Mouse (Mus musculus): ENCODE data around the gene Ahsa1. TPM values are rescaled to one million over a fixed set of nuclear protein-coding genes. Genes with fewer than 3 reads are reported as not detected.
A peak's percentile ranks its signal among the peaks of the same experiment; 100 is the strongest.
"Not testable (repeated sequence)": the region's sequence is repeated elsewhere in the genome, so short reads cannot be mapped to it uniquely, and the experiment has no call there.

Gene Ahsa1
- polyA plus RNA-seq, 1 experiment from 2014 or later = 169 TPM

DNA sequence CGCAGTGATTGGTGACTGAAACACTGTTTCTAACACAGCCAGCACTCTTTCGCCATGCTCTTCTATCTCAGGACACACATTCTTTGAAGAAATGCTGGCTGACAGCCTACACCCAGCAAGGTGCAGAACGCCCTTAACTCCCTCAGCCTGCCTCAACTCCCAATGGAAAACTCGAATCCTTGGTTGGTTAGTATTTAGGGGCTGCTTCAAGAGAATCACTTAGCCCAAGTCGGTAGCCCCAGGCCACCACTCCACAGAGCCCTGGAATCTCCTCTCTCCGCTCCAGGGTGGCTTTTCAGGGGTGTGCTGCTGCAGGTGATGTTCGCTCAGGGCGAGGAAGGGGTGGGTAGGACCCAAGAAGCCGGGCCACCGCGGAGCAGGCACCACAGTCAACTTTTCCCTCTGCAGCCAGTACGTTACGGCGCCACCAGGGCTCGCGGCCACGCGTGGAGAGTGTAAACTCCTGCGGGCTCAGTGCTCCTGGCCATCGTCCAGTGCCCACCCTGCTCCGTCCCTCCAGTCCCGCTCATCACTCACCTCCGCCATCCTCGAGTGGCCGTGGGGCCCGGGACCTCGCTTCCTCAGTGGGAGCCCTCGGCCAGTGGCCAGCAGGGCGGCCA lies 32.9 kb downstream of the Ahsa1 start:
- peaks cover 13% of the 10 kb centered on the region for H3K4me1 ChIP-seq (replicated peaks; ENCODE audit: control insufficient read depth, insufficient read depth, low read length)
- peak overlapping the region; percentile 74 for H3K9ac ChIP-seq
- H3K9me3 ChIP-seq (ENCODE audit: control insufficient read depth, low read length) = no peaks in the 10 kb centered on the region
- peak overlapping the region; percentile 98 for H3K4me2 ChIP-seq (replicated peaks)
- DNase-seq (ENCODE audit: low spot score) (no peak), ATAC-seq (ENCODE audit: low FRiP score) (peak; percentile 66)
- peaks cover 27% of the 10 kb centered on the region for H3K27me3 ChIP-seq (ENCODE audit: control insufficient read depth, insufficient read depth, low read length)
- 7% methylated on average over 29 of the region's 29 CpGs for WGBS
- no peak overlapping the region for H3K27ac ChIP-seq
- H3K36me3 ChIP-seq (replicated peaks; ENCODE audit: control insufficient read depth, insufficient read depth) = no peaks in the 10 kb centered on the region
- H3K4me3 ChIP-seq (replicated peaks; ENCODE audit: low read length) = peak overlapping the region; percentile 80

DNA sequence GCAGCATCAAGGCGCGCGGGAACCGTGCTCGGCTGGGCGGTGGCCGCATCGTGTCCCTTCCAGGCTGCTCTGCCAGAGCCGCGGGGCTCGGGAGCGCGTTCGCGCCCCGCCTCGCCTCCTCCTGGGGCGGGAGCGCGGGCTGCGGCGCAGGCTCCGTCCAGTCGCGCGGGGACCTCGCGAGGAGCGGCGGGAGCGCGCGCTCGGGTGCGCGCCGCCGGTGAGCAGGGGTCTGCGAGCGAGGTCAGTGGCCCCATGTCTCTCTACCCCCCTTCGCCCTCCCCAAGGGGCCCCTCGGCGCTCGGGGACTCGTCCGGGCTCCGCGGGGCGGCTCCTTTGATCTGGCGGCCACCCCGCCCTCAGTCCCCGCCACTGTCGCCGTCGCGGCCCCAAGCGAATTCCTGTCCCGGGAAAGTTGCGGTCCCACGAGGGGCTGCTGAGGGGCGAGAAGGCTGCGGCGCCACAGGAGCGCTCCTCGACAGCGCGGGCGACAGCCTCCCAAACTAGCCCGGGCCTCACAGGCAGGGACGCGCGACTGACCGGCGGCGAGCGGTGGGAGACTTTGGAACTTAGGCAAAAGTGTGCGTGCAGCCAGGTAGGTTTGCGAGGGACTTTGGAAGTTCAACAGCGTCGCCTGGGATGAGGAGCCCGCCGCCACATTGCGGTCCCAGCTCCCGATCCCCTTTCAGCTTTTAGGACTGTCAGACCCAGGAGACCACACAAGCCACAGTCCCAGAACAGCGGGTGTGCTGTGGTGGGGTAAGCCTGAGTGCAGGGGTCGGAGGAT lies 33.6 kb downstream of the Ahsa1 start, which contains the start of gene Ism2:
Ism2 (minus strand) TSS at position 49 of the 784 bp plus-strand sequence.
- Histone ChIP-seq H3K36me3 (replicated peaks; ENCODE audit: control insufficient read depth, insufficient read depth) (no peaks in the 10 kb centered on the region), H3K9ac (peak within 1 kb of the TSS; percentile 74), H3K4me2 (replicated peaks) (peak within 1 kb of the TSS; percentile 98), H3K27me3 (ENCODE audit: control insufficient read depth, insufficient read depth, low read length) (peaks cover 27% of the 10 kb centered on the region), H3K4me3 (replicated peaks; ENCODE audit: low read length) (peak within 1 kb of the TSS; percentile 80), H3K27ac (no peak within 1 kb of the TSS), H3K9me3 (ENCODE audit: control insufficient read depth, low read length) (no peaks in the 10 kb centered on the region), H3K4me1 (replicated peaks; ENCODE audit: control insufficient read depth, insufficient read depth, low read length) (peaks cover 13% of the 10 kb centered on the region)
- DNase-seq (ENCODE audit: low spot score) (peak; percentile 50), ATAC-seq (ENCODE audit: low FRiP score) (peak; percentile 86)
- WGBS = under 1% methylated on average over 66 of the region's 86 CpGs

DNA sequence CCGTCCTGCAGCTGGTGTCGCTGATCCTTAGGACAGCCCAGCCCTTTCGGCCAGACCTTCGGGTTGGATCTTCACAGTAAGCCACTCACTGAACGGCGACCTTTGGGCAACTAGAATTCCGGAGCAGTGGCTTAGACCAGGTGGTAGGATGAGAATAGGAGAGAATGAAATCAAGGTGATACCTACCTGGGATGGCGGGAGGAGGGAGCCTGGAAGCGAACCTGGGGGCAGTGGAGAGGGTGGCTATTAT lies 34.1 kb downstream of the Ahsa1 start:
- Histone ChIP-seq H3K27me3 (ENCODE audit: control insufficient read depth, insufficient read depth, low read length) (peaks cover 27% of the 10 kb centered on the region), H3K4me1 (replicated peaks; ENCODE audit: control insufficient read depth, insufficient read depth, low read length) (peaks cover 13% of the 10 kb centered on the region), H3K4me3 (replicated peaks; ENCODE audit: low read length) (peak overlapping the region; percentile 80), H3K36me3 (replicated peaks; ENCODE audit: control insufficient read depth, insufficient read depth) (no peaks in the 10 kb centered on the region), H3K4me2 (replicated peaks) (peak overlapping the region; percentile 98), H3K27ac (no peak overlapping the region), H3K9me3 (ENCODE audit: control insufficient read depth, low read length) (no peaks in the 10 kb centered on the region), H3K9ac (no peak overlapping the region)
- ATAC-seq (ENCODE audit: low FRiP score) (no peak; the same call in 1 of the 2 replicates), DNase-seq (ENCODE audit: low spot score) (no peak)
- 2% methylated on average over 9 of the region's 9 CpGs for WGBS

DNA sequence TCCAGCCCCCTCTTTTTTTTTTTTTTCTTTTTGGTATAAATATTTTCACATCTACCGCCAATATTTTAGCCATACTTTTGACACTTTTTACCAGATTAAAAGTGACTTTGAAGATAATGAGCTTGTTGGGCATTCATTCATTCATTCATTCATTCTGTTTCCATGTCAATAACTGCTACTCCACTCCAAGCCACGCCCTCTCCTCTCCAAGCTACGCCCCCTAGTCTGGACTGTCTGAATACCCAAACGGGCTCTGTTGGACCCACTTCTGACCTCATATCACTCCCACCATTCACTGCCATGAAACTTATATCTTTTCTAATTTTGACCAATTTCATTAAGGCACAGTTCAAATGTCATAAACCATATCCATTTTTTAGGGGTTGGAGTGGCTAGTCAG lies 34.9 kb downstream of the Ahsa1 start:
- Histone ChIP-seq H3K4me2 (replicated peaks) (no peak overlapping the region), H3K9ac (no peak overlapping the region), H3K4me3 (replicated peaks; ENCODE audit: low read length) (no peak overlapping the region), H3K27ac (no peak overlapping the region), H3K4me1 (replicated peaks; ENCODE audit: control insufficient read depth, insufficient read depth, low read length) (peaks cover 21% of the 10 kb centered on the region), H3K27me3 (ENCODE audit: control insufficient read depth, insufficient read depth, low read length) (peaks cover 27% of the 10 kb centered on the region), H3K9me3 (ENCODE audit: control insufficient read depth, low read length) (no peaks in the 10 kb centered on the region), H3K36me3 (replicated peaks; ENCODE audit: control insufficient read depth, insufficient read depth) (no peaks in the 10 kb centered on the region)
- no peak for ATAC-seq (ENCODE audit: low FRiP score)
- no peak for DNase-seq (ENCODE audit: low spot score)
- 47% methylated on average over 4 of the region's 4 CpGs for WGBS

DNA sequence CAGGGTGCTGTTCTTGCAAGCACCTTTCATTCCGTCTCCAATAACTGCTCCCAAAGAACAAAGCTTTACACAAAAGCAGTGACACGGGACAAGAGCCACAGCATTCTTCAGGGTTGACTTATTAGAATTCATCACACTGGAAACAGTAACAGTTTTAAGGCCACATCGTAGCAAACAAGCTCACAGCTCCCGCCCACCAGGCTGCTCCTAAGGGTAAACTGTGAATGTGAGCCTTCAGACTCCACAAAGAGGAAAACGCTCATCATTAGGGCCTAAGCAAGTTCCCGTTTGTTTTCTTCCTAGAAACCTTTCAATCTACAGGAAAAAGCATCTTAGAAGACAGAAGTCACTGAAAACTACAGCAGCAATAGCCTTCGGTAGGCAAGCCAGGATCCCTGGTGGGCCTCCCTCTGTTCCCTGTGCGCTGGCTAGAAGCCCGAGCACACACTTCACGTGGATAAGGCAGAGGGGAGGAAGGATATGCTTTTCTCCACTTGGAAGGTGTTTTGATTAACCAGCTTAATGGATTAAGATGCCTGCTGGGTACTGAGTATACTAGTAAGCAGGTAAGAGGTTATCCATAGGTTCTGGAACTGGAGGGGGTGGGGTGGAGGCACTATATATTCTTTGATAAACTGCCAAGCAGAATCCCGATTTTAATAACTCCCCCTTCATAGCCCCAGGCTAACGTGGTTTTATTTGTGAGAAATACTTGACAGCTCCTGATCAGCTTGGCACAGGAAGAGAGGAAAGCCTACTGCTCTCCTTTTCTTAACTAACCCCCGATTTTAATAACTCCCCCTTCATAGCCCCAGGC lies 39.7 kb downstream of the Ahsa1 start:
- H3K4me1 ChIP-seq (replicated peaks; ENCODE audit: control insufficient read depth, insufficient read depth, low read length) = 0 out of 2 replicates have a peak, but pooled peaks cover 8% of the 10 kb centered on the region
- H3K4me3 ChIP-seq (replicated peaks; ENCODE audit: low read length) = no peak overlapping the region
- no peak overlapping the region for H3K9ac ChIP-seq
- no peaks in the 10 kb centered on the region for H3K9me3 ChIP-seq (ENCODE audit: control insufficient read depth, low read length)
- ATAC-seq (ENCODE audit: low FRiP score) = 0 out of 2 replicates have a peak, but pooled peaks have one; percentile 21
- peaks cover 8% of the 10 kb centered on the region for H3K27me3 ChIP-seq (ENCODE audit: control insufficient read depth, insufficient read depth, low read length)
- 25% methylated on average over 13 of the region's 13 CpGs for WGBS
- no peak overlapping the region for H3K27ac ChIP-seq
- H3K36me3 ChIP-seq (replicated peaks; ENCODE audit: control insufficient read depth, insufficient read depth) = peaks cover 32% of the 10 kb centered on the region
- DNase-seq (ENCODE audit: low spot score) = no peak
- H3K4me2 ChIP-seq (replicated peaks) = no peak overlapping the region

DNA sequence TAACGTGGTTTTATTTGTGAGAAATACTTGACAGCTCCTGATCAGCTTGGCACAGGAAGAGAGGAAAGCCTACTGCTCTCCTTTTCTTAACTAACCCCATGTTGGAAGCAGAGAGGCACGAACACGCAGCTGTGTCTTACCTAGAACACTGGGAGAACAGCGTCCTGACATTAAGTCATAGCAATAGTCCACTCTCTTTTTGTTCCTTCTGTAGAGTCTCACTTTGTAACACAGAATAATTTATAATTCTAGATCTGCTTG lies 40.2 kb downstream of the Ahsa1 start:
- H3K9me3 ChIP-seq (ENCODE audit: control insufficient read depth, low read length); DNase-seq (ENCODE audit: low spot score); H3K9ac ChIP-seq; H3K27ac ChIP-seq; H3K27me3 ChIP-seq (ENCODE audit: control insufficient read depth, insufficient read depth, low read length); ATAC-seq (ENCODE audit: low FRiP score); H3K4me3 ChIP-seq (replicated peaks; ENCODE audit: low read length); H3K4me2 ChIP-seq (replicated peaks); H3K4me1 ChIP-seq (replicated peaks; ENCODE audit: control insufficient read depth, insufficient read depth, low read length): not testable (repeated sequence)
- 63% methylated on average over 4 of the region's 4 CpGs for WGBS
- peaks cover 35% of the 10 kb centered on the region for H3K36me3 ChIP-seq (replicated peaks; ENCODE audit: control insufficient read depth, insufficient read depth)

DNA sequence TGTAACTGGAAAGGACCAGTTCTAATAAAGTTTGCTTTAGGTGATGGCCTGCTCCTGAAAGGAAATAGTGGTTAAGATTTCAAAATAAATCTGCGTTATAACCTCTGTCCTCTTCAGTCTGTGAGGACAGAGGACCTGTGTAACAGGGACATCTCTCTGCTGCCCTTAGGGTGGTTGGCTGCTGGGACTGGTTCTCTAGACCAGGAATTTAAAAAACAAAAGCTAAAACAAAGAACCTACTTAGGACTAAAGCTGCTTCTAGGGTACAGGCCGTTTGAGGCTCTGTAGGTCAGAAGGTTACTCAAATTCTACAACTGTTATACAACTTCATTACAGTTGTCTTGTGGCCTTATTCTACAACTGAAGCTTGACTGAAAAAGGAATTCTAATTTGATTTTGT lies 46.8 kb downstream of the Ahsa1 start:
- Histone ChIP-seq H3K4me1 (replicated peaks; ENCODE audit: control insufficient read depth, insufficient read depth, low read length) (no peaks in the 10 kb centered on the region), H3K4me3 (replicated peaks; ENCODE audit: low read length) (no peak overlapping the region), H3K4me2 (replicated peaks) (no peak overlapping the region), H3K36me3 (replicated peaks; ENCODE audit: control insufficient read depth, insufficient read depth) (peaks cover 40% of the 10 kb centered on the region), H3K27me3 (ENCODE audit: control insufficient read depth, insufficient read depth, low read length) (no peaks in the 10 kb centered on the region), H3K9ac (no peak overlapping the region), H3K27ac (no peak overlapping the region), H3K9me3 (ENCODE audit: control insufficient read depth, low read length) (no peaks in the 10 kb centered on the region)
- ATAC-seq (ENCODE audit: low FRiP score) (no peak), DNase-seq (ENCODE audit: low spot score) (no peak)
- 63% methylated on average over 2 of the region's 2 CpGs for WGBS

DNA sequence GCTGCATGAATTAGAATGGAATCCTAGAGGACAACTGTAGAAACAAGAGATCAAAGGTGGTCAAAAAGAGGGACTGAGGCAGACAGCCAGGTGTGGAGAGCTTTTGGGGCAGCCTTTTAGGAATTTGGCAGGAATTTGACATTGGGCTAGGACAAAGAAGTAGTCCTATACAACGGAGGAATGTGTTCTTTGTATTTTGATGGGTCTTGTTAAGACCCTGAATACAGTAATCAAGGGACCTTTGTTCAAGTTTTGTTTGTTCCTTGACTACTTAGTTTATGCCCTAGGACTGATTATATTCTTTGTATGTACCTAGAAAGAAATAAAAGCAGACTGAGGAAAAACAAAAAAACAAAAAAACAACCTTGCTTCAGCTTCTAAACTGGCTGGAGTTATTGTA lies 51.7 kb downstream of the Ahsa1 start:
- Histone ChIP-seq H3K9me3 (ENCODE audit: control insufficient read depth, low read length) (no peaks in the 10 kb centered on the region), H3K4me1 (replicated peaks; ENCODE audit: control insufficient read depth, insufficient read depth, low read length) (no peaks in the 10 kb centered on the region), H3K27me3 (ENCODE audit: control insufficient read depth, insufficient read depth, low read length) (no peaks in the 10 kb centered on the region), H3K4me3 (replicated peaks; ENCODE audit: low read length) (no peak overlapping the region), H3K9ac (no peak overlapping the region), H3K4me2 (replicated peaks) (no peak overlapping the region), H3K36me3 (replicated peaks; ENCODE audit: control insufficient read depth, insufficient read depth) (0 out of 2 replicates have a peak, but pooled peaks cover 5% of the 10 kb centered on the region), H3K27ac (no peak overlapping the region)
- no peak for ATAC-seq (ENCODE audit: low FRiP score)
- no peak for DNase-seq (ENCODE audit: low spot score)
- WGBS = 53% methylated on average over 1 of the region's 1 CpGs

DNA sequence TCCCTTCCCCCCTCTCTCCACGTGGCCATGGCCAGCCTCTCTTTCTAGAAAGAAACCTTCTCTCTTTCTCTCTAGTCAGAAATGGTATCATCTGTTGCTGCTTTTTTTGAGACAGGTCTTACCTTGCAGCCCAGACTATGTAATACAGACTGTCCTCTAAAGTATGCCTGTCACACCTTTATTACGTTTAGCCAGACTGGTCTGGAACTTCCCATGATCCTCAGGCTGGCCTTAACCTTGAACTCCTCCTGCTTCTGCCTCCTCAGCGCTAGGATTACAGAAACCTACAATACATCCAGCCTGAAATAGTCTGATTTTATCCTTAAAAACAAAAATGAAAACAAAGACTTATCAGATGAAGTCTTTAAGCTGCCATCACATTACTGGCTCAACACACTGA lies 53.0 kb downstream of the Ahsa1 start:
- Histone ChIP-seq H3K4me3 (replicated peaks; ENCODE audit: low read length) (no peak overlapping the region), H3K27me3 (ENCODE audit: control insufficient read depth, insufficient read depth, low read length) (no peaks in the 10 kb centered on the region), H3K4me2 (replicated peaks) (no peak overlapping the region), H3K36me3 (replicated peaks; ENCODE audit: control insufficient read depth, insufficient read depth) (peaks cover 5% of the 10 kb centered on the region; the same call in 1 of the 2 replicates), H3K9ac (no peak overlapping the region), H3K9me3 (ENCODE audit: control insufficient read depth, low read length) (no peaks in the 10 kb centered on the region), H3K4me1 (replicated peaks; ENCODE audit: control insufficient read depth, insufficient read depth, low read length) (no peaks in the 10 kb centered on the region), H3K27ac (no peak overlapping the region)
- 89% methylated on average over 3 of the region's 3 CpGs for WGBS
- DNase-seq (ENCODE audit: low spot score) (no peak), ATAC-seq (ENCODE audit: low FRiP score) (no peak)

Measured in hindbrain, embryonic 14.5 days (tissue).